Mouse (Mus musculus) heart, postnatal 4 days (tissue): ENCODE data around the gene Afap1. TPM values are rescaled to one million over a fixed set of nuclear protein-coding genes. Genes with fewer than 3 reads are reported as not detected.

Experiments
- DNase-seq: peaks from one replicate; pipeline ENCODE4 v3.0.0; 2021
- total RNA-seq, 2 experiments: library from RNA; stranded (reverse); gene quantifications; 2 replicates each; pipeline ENCODE4 v1.2.3; 2021

The Afap1 gene
- total RNA-seq, 2 experiments from 2014 or later = 45.2 to 45.9 TPM

GRCm38 (mm10) chr5:36043154-36043553, 150.0 kb downstream of the Afap1 start:
- no peak for DNase-seq

Other genes with a start within 250 kb of the Afap1 start
- 10 to 100 TPM; 23.3 to 30.8 TPM for gene Htra3, start 213.5 kb upstream of the Afap1 start, total RNA-seq
- 10 to 100 TPM; 12.9 to 16.2 TPM for gene Sh3tc1, start 153.3 kb upstream of the Afap1 start, total RNA-seq
- gene Ablim2, start 135.4 kb upstream of the Afap1 start, total RNA-seq = 10 to 100 TPM; 10.8 to 11.7 TPM